Mouse (Mus musculus) C2C12 (cell line): ENCODE data around the gene Capg.

ENCODE experiments used
- CTCF ChIP-seq: IDR thresholded peaks from one replicate; pipeline ENCODE4 v1.5.1; 2011; ENCODE audit not compliant: control insufficient read depth, insufficient read depth, insufficient read length
- FOSL1 ChIP-seq: IDR thresholded peaks from one replicate; pipeline ENCODE4 v1.8.0; 2011; ENCODE audit warnings: mild to moderate bottlenecking, low read length; ENCODE audit not compliant: poor library complexity, insufficient read depth, severe bottlenecking
- MYOD1 ChIP-seq: IDR thresholded peaks from one replicate; pipeline ENCODE4 v1.6.1; 2011; ENCODE audit warnings: low read depth; ENCODE audit not compliant: control insufficient read depth, insufficient read length

- TF ChIP-seq MYOD1 (no peak), CTCF (no peak), FOSL1 (no peak)
Measured at GRCm38 (mm10) chr6:72552171-72553078, 8.2 kb downstream of the Capg start.
